Mouse (Mus musculus) adrenal gland, postnatal 4 days (tissue): ENCODE data around the gene Tfeb. TPM values are rescaled to one million over a fixed set of nuclear protein-coding genes. Genes with fewer than 3 reads are reported as not detected.

Experiments
- DNase-seq, 2 experiments: peaks; one replicate each; pipeline ENCODE4 v3.0.0; 2021 to 2022; ENCODE audit warnings: low spot score in 2 of 2, mixed read lengths in 2 of 2
- total RNA-seq, 2 experiments: library from RNA; stranded (reverse); gene quantifications; 2 replicates each; pipeline ENCODE4 v1.2.3; 2021

The Tfeb gene
- total RNA-seq, 2 experiments from 2014 or later: 22.1 to 22.3 TPM

- DNase-seq: no peak
Observed at GRCm38 (mm10) chr17:47818038-47818725, 81.4 kb downstream of the Tfeb start.

GRCm38 (mm10) chr17:47821339-47821738 lies 84.5 kb downstream of the Tfeb start:
- no peak for DNase-seq

- no peak for DNase-seq
Observed at GRCm38 (mm10) chr17:47831161-47831560, 94.3 kb downstream of the Tfeb start.

GRCm38 (mm10) chr17:47831772-47832171 lies 94.9 kb downstream of the Tfeb start:
- no peak for DNase-seq

GRCm38 (mm10) chr17:47832501-47833028 lies 95.7 kb downstream of the Tfeb start:
- no peak for DNase-seq

GRCm38 (mm10) chr17:47833029-47833627 lies 96.3 kb downstream of the Tfeb start:
- DNase-seq: no peak

GRCm38 (mm10) chr17:47833628-47834481 lies 97.0 kb downstream of the Tfeb start:
- no peak for DNase-seq

GRCm38 (mm10) chr17:47834482-47834767 lies 97.6 kb downstream of the Tfeb start, which contains the start of gene Mdfi:
Gene Mdfi, minus strand, starts transcription at chr17:47834691.
- no peak for DNase-seq

GRCm38 (mm10) chr17:47837808-47838207 lies 101.0 kb downstream of the Tfeb start:
- no peak for DNase-seq

GRCm38 (mm10) chr17:47841521-47841920 lies 104.7 kb downstream of the Tfeb start:
- DNase-seq: no peak

Other genes with a start within 250 kb of the Tfeb start
- gene Taf8, start 234.7 kb upstream of the Tfeb start, total RNA-seq: 10 to 100 TPM; 31.7 to 38.1 TPM
- gene Ccnd3, start 232.0 kb upstream of the Tfeb start, total RNA-seq: 100 to 1,000 TPM; 198 to 200 TPM
- 10 to 100 TPM; 12.5 to 14.3 TPM for gene Bysl, start 125.5 kb upstream of the Tfeb start, total RNA-seq
- gene Med20, start 125.4 kb upstream of the Tfeb start, total RNA-seq: 10 to 100 TPM; 40.4 to 40.8 TPM
- gene Gm20517, start 125.4 kb upstream of the Tfeb start, total RNA-seq: 1 to 10 TPM; 4.1 to 4.8 TPM
- gene Usp49, start 106.3 kb upstream of the Tfeb start, total RNA-seq: 10 to 100 TPM; 12.7 to 13.3 TPM
- gene Tomm6, start 48.6 kb upstream of the Tfeb start, total RNA-seq: 100 to 1,000 TPM; 189 to 203 TPM
- gene Frs3, start 48.0 kb upstream of the Tfeb start, total RNA-seq: 10 to 100 TPM in 1 of 2 experiments, 1 to 10 TPM in 1; 9.3 to 12.4 TPM
- gene Gm21981, start 42.6 kb upstream of the Tfeb start, total RNA-seq: 1 to 10 TPM; 1.5 to 1.7 TPM
- gene Prickle4, start 42.3 kb upstream of the Tfeb start, total RNA-seq: 1 to 10 TPM; 1.4 to 2.6 TPM
- not detected for gene Pgc, start 10.2 kb upstream of the Tfeb start, total RNA-seq
- gene Mdfi, start 97.7 kb downstream of the Tfeb start, total RNA-seq: 10 to 100 TPM; 10.3 to 12.9 TPM
- 10 to 100 TPM; 37.8 to 41.2 TPM for gene Foxp4, start 187.6 kb downstream of the Tfeb start, total RNA-seq